Mouse (Mus musculus): Measurements from ENCODE around the gene C8b. TPM values are rescaled to one million over a fixed set of nuclear protein-coding genes. Genes with fewer than 3 reads are reported as not detected.

Gene C8b
- polyA plus RNA-seq, 1 experiment from 2014 or later = not detected

DNA sequence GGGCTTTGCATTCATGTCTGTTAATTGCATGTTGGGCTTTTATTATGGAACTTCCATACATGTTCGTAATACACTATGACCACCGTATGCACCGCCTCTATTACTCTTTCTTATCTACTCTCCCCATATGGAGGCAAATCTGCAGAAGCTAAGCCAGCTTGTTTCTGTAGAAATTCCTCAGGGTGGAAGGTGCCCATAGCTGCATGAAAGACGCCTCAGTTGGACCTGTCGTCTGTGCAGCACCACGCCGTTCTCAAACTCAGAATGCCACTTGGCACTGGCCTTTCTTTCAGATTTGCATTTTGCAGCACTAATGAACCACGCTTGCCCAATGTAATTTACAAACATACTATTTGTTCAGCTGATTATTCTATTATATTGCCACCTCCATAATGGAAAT is 3.5 kb downstream of the C8b start:
- H3K9ac ChIP-seq (replicated peaks) = no peak overlapping the region
- H3K4me3 ChIP-seq (replicated peaks) = no peak overlapping the region
- H3K27me3 ChIP-seq = peaks cover 7% of the 10 kb centered on the region; the same call in 1 of the 2 replicates
- H3K27ac ChIP-seq = no peak overlapping the region
- no peak overlapping the region for H3K4me2 ChIP-seq
- WGBS = 86% methylated on average over 8 of the region's 8 CpGs
- ATAC-seq (ENCODE audit: insufficient number of reproducible peaks, insufficient read depth, low FRiP score, low TSS enrichment, low read depth) = no peak
- no peaks in the 10 kb centered on the region for H3K9me3 ChIP-seq
- H3K36me3 ChIP-seq = no peaks in the 10 kb centered on the region
- no peaks in the 10 kb centered on the region for H3K4me1 ChIP-seq (replicated peaks)

DNA sequence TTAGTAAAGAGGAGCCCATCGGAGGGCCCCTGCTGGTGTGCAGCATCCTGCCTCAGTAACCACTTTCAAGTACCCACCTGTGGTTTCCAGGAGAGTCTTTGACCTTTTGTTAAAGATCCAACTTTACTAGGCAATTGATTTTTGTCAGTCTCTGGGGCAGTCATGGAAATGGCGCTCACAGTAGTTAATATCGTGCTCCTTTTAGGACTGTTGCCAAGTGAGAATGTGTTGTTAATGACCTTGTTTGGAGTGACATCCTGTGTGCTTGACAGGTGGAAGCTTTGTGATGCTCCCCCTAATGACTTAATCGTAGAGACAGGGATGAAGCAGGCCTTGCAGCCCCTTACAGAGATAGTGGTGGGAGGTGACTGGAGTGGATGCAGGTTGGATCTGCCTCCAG is 4.2 kb downstream of the C8b start:
- H3K4me2 ChIP-seq = no peak overlapping the region
- no peak overlapping the region for H3K27ac ChIP-seq
- H3K36me3 ChIP-seq = no peaks in the 10 kb centered on the region
- H3K9me3 ChIP-seq = no peaks in the 10 kb centered on the region
- peaks cover 7% of the 10 kb centered on the region; the same call in 1 of the 2 replicates for H3K27me3 ChIP-seq
- no peaks in the 10 kb centered on the region for H3K4me1 ChIP-seq (replicated peaks)
- no peak overlapping the region for H3K4me3 ChIP-seq (replicated peaks)
- no peak for ATAC-seq (ENCODE audit: insufficient number of reproducible peaks, insufficient read depth, low FRiP score, low TSS enrichment, low read depth)
- WGBS = 58% methylated on average over 4 of the region's 4 CpGs
- H3K9ac ChIP-seq (replicated peaks) = no peak overlapping the region

DNA sequence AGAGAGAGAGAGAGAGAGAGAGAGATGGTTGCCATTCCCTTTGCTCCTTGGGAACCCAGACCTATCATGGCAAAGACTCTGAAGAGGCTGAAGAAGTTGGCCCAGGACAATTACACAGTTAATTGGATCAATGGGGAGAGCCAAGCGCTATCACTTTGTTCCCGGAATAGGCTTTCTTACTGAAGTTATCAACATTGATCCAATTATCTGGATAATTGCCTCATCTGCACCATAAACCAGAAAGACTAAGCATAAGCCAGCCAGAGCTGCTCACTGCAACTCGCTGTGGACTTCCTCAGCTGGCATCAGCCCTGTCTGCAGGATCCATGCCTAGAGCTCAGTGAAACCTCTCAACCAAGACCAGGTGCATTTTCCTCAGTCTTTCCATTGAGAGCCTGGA is 9.5 kb downstream of the C8b start:
- WGBS = 70% methylated on average over 3 of the region's 3 CpGs
- Histone ChIP-seq H3K9ac (replicated peaks) (no peak overlapping the region), H3K4me3 (replicated peaks) (no peak overlapping the region), H3K4me1 (replicated peaks) (no peaks in the 10 kb centered on the region), H3K27me3 (peaks cover 4% of the 10 kb centered on the region; the same call in 1 of the 2 replicates), H3K4me2 (no peak overlapping the region), H3K9me3 (no peaks in the 10 kb centered on the region), H3K36me3 (no peaks in the 10 kb centered on the region), H3K27ac (no peak overlapping the region)
- no peak for ATAC-seq (ENCODE audit: insufficient number of reproducible peaks, insufficient read depth, low FRiP score, low TSS enrichment, low read depth)

DNA sequence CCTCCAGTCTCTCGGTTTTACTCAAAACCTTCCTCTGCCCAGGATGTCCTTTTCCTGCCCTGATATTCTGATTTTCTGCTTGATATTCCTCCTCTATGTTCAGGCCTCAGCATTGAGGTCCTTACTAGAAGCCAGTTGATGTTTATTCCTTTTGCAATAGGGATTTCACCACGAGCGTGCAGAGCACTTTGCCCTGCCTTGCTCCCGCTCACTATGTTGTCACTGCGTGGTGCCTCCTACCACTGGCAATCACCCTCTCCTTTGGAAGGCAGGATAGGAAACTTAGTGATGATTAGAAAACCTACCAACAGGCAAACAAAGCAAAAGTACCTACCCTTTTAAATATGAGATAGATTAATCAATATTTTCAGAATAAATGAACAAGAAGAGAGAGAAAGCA is 13.3 kb downstream of the C8b start:
- Histone ChIP-seq H3K4me2 (no peak overlapping the region), H3K27me3 (0 out of 2 replicates have a peak, but pooled peaks cover 4% of the 10 kb centered on the region), H3K9ac (replicated peaks) (no peak overlapping the region), H3K36me3 (no peaks in the 10 kb centered on the region), H3K9me3 (no peaks in the 10 kb centered on the region), H3K4me3 (replicated peaks) (no peak overlapping the region), H3K27ac (no peak overlapping the region), H3K4me1 (replicated peaks) (no peaks in the 10 kb centered on the region)
- no peak for ATAC-seq (ENCODE audit: insufficient number of reproducible peaks, insufficient read depth, low FRiP score, low TSS enrichment, low read depth)
- 82% methylated on average over 5 of the region's 5 CpGs for WGBS

DNA sequence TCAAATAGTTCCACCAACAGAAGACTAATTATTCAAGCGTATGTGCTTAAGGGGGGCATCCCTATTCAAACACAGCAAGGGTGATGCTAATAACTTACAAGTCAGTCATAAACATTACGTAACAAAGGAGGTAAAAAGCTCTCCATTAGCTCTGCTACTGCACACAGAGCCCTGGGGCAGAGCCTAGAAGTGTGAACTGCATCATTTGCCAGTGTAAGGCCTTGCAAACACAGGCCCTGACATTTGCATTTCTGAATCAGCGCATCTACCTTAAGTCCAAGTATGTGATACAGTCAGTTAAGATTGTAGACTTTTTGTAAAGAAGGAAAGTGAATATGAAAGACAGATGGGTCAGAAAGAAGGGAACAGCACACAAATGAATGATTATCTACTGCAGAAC is 15.3 kb downstream of the C8b start:
- no peaks in the 10 kb centered on the region for H3K36me3 ChIP-seq
- no peak for ATAC-seq (ENCODE audit: insufficient number of reproducible peaks, insufficient read depth, low FRiP score, low TSS enrichment, low read depth)
- 87% methylated on average over 3 of the region's 3 CpGs for WGBS
- no peak overlapping the region for H3K4me2 ChIP-seq
- H3K9ac ChIP-seq (replicated peaks) = no peak overlapping the region
- H3K27ac ChIP-seq = no peak overlapping the region
- no peak overlapping the region for H3K4me3 ChIP-seq (replicated peaks)
- no peaks in the 10 kb centered on the region for H3K4me1 ChIP-seq (replicated peaks)
- no peaks in the 10 kb centered on the region for H3K27me3 ChIP-seq
- H3K9me3 ChIP-seq = no peaks in the 10 kb centered on the region

DNA sequence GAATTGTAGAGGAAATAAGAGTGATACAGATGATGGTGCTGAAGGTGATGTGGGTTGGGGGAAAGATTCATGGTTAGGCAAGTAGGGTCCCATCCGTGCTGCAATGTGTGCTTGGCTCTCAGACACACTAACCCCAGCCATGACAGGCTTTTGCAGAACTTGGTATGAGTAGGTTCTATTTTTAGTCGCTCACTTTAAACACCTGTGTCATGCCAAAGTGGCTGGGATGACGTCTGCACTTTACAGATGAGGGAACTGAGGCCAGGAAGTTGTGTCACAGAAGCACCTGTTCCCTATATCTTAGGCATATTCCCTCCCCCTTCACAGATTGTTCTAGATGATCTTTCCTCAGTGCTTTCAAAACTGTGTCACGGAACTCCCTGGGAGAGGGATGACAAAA is 16.2 kb downstream of the C8b start:
- Histone ChIP-seq H3K36me3 (no peaks in the 10 kb centered on the region), H3K9me3 (no peaks in the 10 kb centered on the region), H3K9ac (replicated peaks) (no peak overlapping the region), H3K27me3 (no peaks in the 10 kb centered on the region), H3K4me1 (replicated peaks) (no peaks in the 10 kb centered on the region), H3K27ac (no peak overlapping the region), H3K4me2 (no peak overlapping the region), H3K4me3 (replicated peaks) (no peak overlapping the region)
- 81% methylated on average over 4 of the region's 4 CpGs for WGBS
- ATAC-seq (ENCODE audit: insufficient number of reproducible peaks, insufficient read depth, low FRiP score, low TSS enrichment, low read depth) = no peak

DNA sequence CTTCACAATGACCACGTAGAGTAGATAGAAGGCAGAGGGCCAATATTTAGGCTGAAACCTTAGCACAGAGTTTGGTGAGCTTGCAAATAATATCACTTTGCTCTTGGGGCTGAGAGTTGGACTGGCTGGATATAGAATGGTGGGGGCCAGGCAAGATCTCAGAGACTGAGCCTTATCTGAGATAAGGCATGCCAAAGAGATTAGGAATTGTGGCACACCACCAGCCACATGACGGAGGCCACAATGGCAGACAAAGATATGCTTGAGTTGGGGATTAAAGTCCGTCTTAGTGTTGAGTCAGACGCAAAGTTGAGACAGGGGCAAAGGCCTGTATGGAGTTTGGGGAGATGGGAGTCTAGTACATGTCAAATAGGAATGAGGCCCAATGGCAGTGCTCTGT is 26.0 kb downstream of the C8b start:
- Histone ChIP-seq H3K9ac (replicated peaks) (no peak overlapping the region), H3K27me3 (no peaks in the 10 kb centered on the region), H3K4me3 (replicated peaks) (no peak overlapping the region), H3K36me3 (no peaks in the 10 kb centered on the region), H3K4me1 (replicated peaks) (no peaks in the 10 kb centered on the region), H3K4me2 (no peak overlapping the region), H3K9me3 (no peaks in the 10 kb centered on the region), H3K27ac (no peak overlapping the region)
- no peak for ATAC-seq (ENCODE audit: insufficient number of reproducible peaks, insufficient read depth, low FRiP score, low TSS enrichment, low read depth)
- 95% methylated on average over 4 of the region's 4 CpGs for WGBS

DNA sequence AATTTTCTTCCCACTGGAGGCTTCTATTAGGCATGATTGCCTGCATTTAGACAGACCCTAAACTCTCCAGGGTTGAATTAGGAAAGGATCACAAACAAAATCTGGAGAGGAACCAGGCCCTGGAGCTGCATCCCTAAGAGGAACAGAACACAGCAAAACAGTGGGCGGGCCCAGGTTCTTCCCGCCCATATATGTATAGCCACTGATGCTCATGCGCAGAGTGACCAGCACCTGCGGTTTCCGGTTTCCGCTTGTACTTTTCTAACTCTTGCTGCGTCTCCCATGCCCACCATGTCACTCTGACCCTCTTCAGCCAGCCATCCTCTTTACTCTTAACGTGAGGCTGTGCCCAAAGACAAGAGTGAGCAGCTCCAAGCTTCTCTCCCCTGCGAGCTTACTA is 32.8 kb downstream of the C8b start:
- 76% methylated on average over 9 of the region's 9 CpGs for WGBS
- Histone ChIP-seq H3K4me1 (replicated peaks) (no peaks in the 10 kb centered on the region), H3K27ac (no peak overlapping the region), H3K9ac (replicated peaks) (no peak overlapping the region), H3K4me2 (no peak overlapping the region), H3K27me3 (no peaks in the 10 kb centered on the region), H3K4me3 (replicated peaks) (no peak overlapping the region), H3K36me3 (no peaks in the 10 kb centered on the region), H3K9me3 (no peaks in the 10 kb centered on the region)
- ATAC-seq (ENCODE audit: insufficient number of reproducible peaks, insufficient read depth, low FRiP score, low TSS enrichment, low read depth) = no peak

DNA sequence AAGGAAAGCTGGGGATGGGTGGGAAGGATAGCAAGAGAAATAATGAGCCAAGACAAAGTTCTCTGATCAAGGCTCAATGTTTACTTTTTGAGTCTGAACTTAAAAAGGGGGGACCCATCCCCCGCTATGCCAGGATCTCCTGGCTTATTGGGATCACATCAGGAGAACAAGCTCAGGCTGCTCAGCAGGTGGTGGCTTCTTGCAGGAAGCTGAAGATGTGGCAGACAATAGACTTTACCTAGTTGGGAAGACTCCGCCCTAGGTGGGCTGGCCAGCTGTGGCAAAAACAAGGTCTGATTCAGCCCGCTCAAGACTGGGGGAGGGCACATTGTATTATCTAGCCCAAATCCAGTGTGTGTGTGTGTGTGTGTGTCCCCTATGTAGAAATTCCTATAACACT is 35.5 kb downstream of the C8b start:
- WGBS = 89% methylated on average over 3 of the region's 3 CpGs

DNA sequence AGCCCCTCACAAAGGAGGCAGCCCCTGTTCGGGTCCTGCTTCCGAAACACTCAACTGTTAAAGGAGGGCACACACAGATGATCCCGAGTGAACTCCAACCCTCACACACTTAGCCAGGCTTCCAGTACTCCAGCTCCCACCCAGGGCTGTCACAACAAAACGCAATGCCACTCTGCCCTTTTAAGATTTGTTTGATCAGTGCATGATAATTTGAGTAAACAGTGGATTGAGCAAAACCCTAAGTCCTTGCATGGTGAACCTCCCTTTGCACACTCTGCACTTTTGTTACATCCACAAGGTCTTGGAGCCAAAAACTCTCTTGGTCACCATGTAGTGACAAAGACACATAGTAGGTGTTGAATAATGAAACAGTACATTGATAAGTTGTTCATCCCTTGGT is 38.0 kb downstream of the C8b start:
- no peaks in the 10 kb centered on the region for H3K36me3 ChIP-seq
- no peaks in the 10 kb centered on the region for H3K27me3 ChIP-seq
- H3K9me3 ChIP-seq = no peaks in the 10 kb centered on the region
- ATAC-seq (ENCODE audit: insufficient number of reproducible peaks, insufficient read depth, low FRiP score, low TSS enrichment, low read depth) = no peak
- H3K9ac ChIP-seq (replicated peaks) = no peak overlapping the region
- H3K27ac ChIP-seq = no peak overlapping the region
- H3K4me1 ChIP-seq (replicated peaks) = no peaks in the 10 kb centered on the region
- 83% methylated on average over 4 of the region's 4 CpGs for WGBS
- no peak overlapping the region for H3K4me2 ChIP-seq
- H3K4me3 ChIP-seq (replicated peaks) = no peak overlapping the region

More for the DNA sequence above, 35.5 kb downstream of the C8b start:
- Histone ChIP-seq H3K27me3 (no peaks in the 10 kb centered on the region), H3K4me3 (replicated peaks) (no peak overlapping the region), H3K9ac (replicated peaks) (no peak overlapping the region), H3K4me1 (replicated peaks) (no peaks in the 10 kb centered on the region), H3K9me3 (no peaks in the 10 kb centered on the region), H3K4me2 (no peak overlapping the region), H3K27ac (no peak overlapping the region), H3K36me3 (no peaks in the 10 kb centered on the region)
- ATAC-seq (ENCODE audit: insufficient number of reproducible peaks, insufficient read depth, low FRiP score, low TSS enrichment, low read depth) = no peak

DNA sequence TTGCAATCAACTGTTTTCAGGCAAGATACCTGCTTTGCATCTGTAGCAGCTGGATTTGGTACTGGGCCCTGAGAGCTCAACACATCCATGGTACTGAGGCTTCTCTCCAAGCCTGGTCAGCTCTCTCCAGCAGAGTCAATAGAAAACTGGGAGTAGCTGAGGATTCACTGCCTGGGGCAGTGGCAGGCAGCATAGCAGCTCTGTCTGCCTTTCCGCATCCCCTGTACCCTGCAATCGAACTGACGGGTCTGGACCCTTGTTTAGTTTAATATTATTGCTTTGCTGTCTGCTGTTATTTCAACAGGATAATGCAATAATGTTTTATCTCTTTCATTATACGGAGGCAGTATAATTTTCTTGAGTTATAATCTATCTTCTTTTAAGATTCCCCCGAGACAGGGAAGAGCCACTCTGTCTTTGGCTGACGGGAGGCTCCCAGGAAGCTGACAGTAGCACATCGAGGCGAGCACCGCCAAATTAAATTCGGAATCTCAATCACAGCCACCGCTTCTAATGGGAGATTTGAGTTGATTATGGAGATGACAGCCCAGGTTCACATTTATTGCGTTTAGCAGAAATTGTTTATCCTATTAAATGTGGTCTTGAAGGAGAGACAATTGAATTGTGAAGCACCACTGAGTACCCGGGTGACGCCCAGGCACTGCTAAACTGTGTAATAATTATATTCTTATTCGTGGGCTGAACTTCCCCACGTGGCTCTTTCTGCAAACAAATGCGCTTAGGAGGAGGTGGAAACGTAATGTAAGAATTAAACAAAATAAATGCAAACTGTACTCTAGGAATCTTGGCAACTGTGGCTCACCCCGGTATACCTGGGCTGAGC is 39.5 kb downstream of the C8b start:
- WGBS = 89% methylated on average over 19 of the region's 19 CpGs
- H3K9ac ChIP-seq (replicated peaks) = no peak overlapping the region
- H3K27me3 ChIP-seq = no peaks in the 10 kb centered on the region
- no peaks in the 10 kb centered on the region for H3K4me1 ChIP-seq (replicated peaks)
- no peaks in the 10 kb centered on the region for H3K9me3 ChIP-seq
- H3K4me3 ChIP-seq (replicated peaks) = no peak overlapping the region
- ATAC-seq (ENCODE audit: insufficient number of reproducible peaks, insufficient read depth, low FRiP score, low TSS enrichment, low read depth) = no peak
- no peak overlapping the region for H3K27ac ChIP-seq
- no peak overlapping the region for H3K4me2 ChIP-seq
- H3K36me3 ChIP-seq = no peaks in the 10 kb centered on the region

DNA sequence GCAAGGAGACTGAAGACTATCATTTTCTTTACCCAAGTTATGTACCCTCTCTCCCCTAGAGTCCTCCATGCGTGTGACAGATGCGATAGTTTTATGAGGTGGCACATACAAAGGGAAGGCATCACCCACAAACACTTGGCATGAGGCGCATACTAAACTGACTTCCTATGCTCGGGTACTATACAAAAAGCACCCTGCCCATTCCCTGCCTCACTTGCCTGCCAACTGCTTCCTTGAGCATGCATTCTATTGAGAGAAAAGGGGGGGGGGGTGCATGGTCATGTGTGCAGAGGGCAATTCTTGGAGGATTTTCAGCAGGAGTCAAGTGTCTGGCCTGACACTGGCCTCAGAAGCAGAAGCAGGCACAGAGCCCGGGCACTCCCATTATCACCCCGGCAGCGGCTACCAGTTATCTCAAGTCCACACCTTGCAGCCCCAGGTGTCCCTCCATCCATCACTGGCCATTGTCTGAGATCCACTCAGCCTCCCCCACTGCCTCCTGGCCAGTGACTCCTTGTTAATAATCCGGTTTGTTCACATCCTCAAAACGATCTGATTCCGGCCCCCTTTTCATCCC is 44.7 kb downstream of the C8b start:
- no peaks in the 10 kb centered on the region for H3K36me3 ChIP-seq
- H3K4me1 ChIP-seq (replicated peaks) = no peaks in the 10 kb centered on the region
- 62% methylated on average over 10 of the region's 10 CpGs for WGBS
- H3K9me3 ChIP-seq = no peaks in the 10 kb centered on the region
- no peak overlapping the region for H3K4me2 ChIP-seq
- no peak for ATAC-seq (ENCODE audit: insufficient number of reproducible peaks, insufficient read depth, low FRiP score, low TSS enrichment, low read depth)
- H3K27me3 ChIP-seq = no peaks in the 10 kb centered on the region
- H3K4me3 ChIP-seq (replicated peaks) = no peak overlapping the region
- no peak overlapping the region for H3K27ac ChIP-seq
- H3K9ac ChIP-seq (replicated peaks) = no peak overlapping the region
